Comparison of ENCODE assay signal across 22 mouse cellular contexts in genomic region chr7:111566838-111567237, GRCm38 (mm10).
DNase-seq lines count a peak whose midpoint lies in the region; ATAC-seq and TF ChIP-seq lines count a peak whose summit lies in the region.
"Had no signal": no experiment of that assay in that cellular context is flagged by ENCODE, and none has a peak within 500 bp of the region (broad histone marks: within the 10 kb centered on the region; RNA-seq: fewer than 3 reads in every experiment).

No protein-coding gene starts in this region.

- no peak overlapping the region for H3K9ac ChIP-seq in kidney, embryonic 15.5 days
- no peak overlapping the region for H3K9ac ChIP-seq in kidney, embryonic 14.5 days (ENCODE audit: low read depth, low read length)
- H3K9ac ChIP-seq in kidney, embryonic 16.5 days (replicated peaks; ENCODE audit: low read length) = no peak overlapping the region
- H3K9ac ChIP-seq: embryonic facial prominence, embryonic 13.5 days; embryonic facial prominence, embryonic 15.5 days; forebrain, embryonic 12.5 days had no signal

- H3K4me3 ChIP-seq in kidney, adult 2 months (ENCODE audit: insufficient read depth, low read depth, low read length) = no peak overlapping the region
- H3K4me3 ChIP-seq in kidney, embryonic 15.5 days (replicated peaks) = no peak overlapping the region
- no peak overlapping the region for H3K4me3 ChIP-seq in kidney, embryonic 14.5 days (ENCODE audit: low read length)
- no peak overlapping the region for H3K4me3 ChIP-seq in kidney, embryonic 16.5 days (ENCODE audit: low read length)
- H3K4me3 ChIP-seq: embryonic facial prominence, embryonic 13.5 days; embryonic facial prominence, embryonic 15.5 days; erythroblast, embryonic 14.5 days; forebrain, embryonic 10.5 days; forebrain, embryonic 12.5 days had no signal

- ATAC-seq in kidney, embryonic 15.5 days (replicated peaks; ENCODE audit: low FRiP score) = no peak
- ATAC-seq in kidney, embryonic 14.5 days (ENCODE audit: low FRiP score, low TSS enrichment) = no peak
- no peak for ATAC-seq in kidney, embryonic 16.5 days (ENCODE audit: low FRiP score, low TSS enrichment)
- ATAC-seq: forebrain, embryonic 14.5 days had no signal

- no peak overlapping the region for H3K4me2 ChIP-seq in kidney, embryonic 15.5 days
- no peak overlapping the region for H3K4me2 ChIP-seq in kidney, embryonic 14.5 days (replicated peaks; ENCODE audit: low read depth, low read length)
- no peak overlapping the region for H3K4me2 ChIP-seq in kidney, embryonic 16.5 days (replicated peaks; ENCODE audit: low read depth, low read length)
- H3K4me2 ChIP-seq: embryonic facial prominence, embryonic 13.5 days; embryonic facial prominence, embryonic 15.5 days; forebrain, embryonic 12.5 days had no signal

- TF ChIP-seq POLR2A in kidney, adult 2 months (IDR thresholded peaks at IDR 0.05; ENCODE audit: low read depth, low read length) = no peak

- no peaks in the 10 kb centered on the region for H3K36me3 ChIP-seq in kidney, adult 2 months (ENCODE audit: control insufficient read depth, insufficient read depth, low read length)
- H3K36me3 ChIP-seq in kidney, embryonic 15.5 days = no peaks in the 10 kb centered on the region
- H3K36me3 ChIP-seq in kidney, embryonic 14.5 days (ENCODE audit: control insufficient read depth, insufficient read depth, low read length) = no peaks in the 10 kb centered on the region
- no peaks in the 10 kb centered on the region for H3K36me3 ChIP-seq in kidney, embryonic 16.5 days (ENCODE audit: insufficient read depth, low read length)
- H3K36me3 ChIP-seq: embryonic facial prominence, embryonic 13.5 days; embryonic facial prominence, embryonic 15.5 days; forebrain, embryonic 10.5 days; forebrain, embryonic 12.5 days had no signal

- peaks cover 10% of the 10 kb centered on the region; the same call in 1 of the 2 replicates for H3K9me3 ChIP-seq in kidney, embryonic 15.5 days (replicated peaks)
- peaks cover 3% of the 10 kb centered on the region; the same call in 1 of the 2 replicates for H3K9me3 ChIP-seq in kidney, embryonic 14.5 days (ENCODE audit: control insufficient read depth, low read length)
- H3K9me3 ChIP-seq in kidney, embryonic 16.5 days (ENCODE audit: low read length) = no peaks in the 10 kb centered on the region
- H3K9me3 ChIP-seq: embryonic facial prominence, embryonic 15.5 days; forebrain, embryonic 10.5 days; forebrain, embryonic 12.5 days had no signal

- TF ChIP-seq CTCF in kidney, adult 2 months (conservative IDR thresholded peaks at IDR 0.05; ENCODE audit: insufficient read depth, insufficient read length, low read depth, low read length) = no peak

- no peaks in the 10 kb centered on the region for H3K27me3 ChIP-seq in kidney, adult 2 months (replicated peaks; ENCODE audit: control insufficient read depth, insufficient read depth, low read length)
- H3K27me3 ChIP-seq in kidney, embryonic 15.5 days = no peaks in the 10 kb centered on the region
- H3K27me3 ChIP-seq in kidney, embryonic 14.5 days (ENCODE audit: control insufficient read depth, insufficient read depth, low read length) = no peaks in the 10 kb centered on the region
- H3K27me3 ChIP-seq in kidney, embryonic 16.5 days (ENCODE audit: insufficient read depth, low read length) = no peaks in the 10 kb centered on the region
- H3K27me3 ChIP-seq: embryonic facial prominence, embryonic 13.5 days; embryonic facial prominence, embryonic 15.5 days; forebrain, embryonic 12.5 days had no signal

- H3K4me1 ChIP-seq in kidney, adult 2 months (ENCODE audit: control insufficient read depth, insufficient read depth, low read length) = peaks cover 12% of the 10 kb centered on the region; the same call in 1 of the 2 replicates
- H3K4me1 ChIP-seq in kidney, embryonic 15.5 days = no peaks in the 10 kb centered on the region
- H3K4me1 ChIP-seq in kidney, embryonic 14.5 days (ENCODE audit: control insufficient read depth, insufficient read depth, low read length) = no peaks in the 10 kb centered on the region
- 0 out of 2 replicates have a peak, but pooled peaks cover 2% of the 10 kb centered on the region for H3K4me1 ChIP-seq in kidney, embryonic 16.5 days (ENCODE audit: insufficient read depth, low read length)
- H3K4me1 ChIP-seq: embryonic facial prominence, embryonic 13.5 days; embryonic facial prominence, embryonic 15.5 days; forebrain, embryonic 10.5 days had no signal

- peak; percentile 79 for DNase-seq in kidney, adult 2 months
- peak; percentile 66 for DNase-seq in kidney, adult 9 months
- peak; percentile 42 to 46 for DNase-seq in kidney, postnatal 36 days
- DNase-seq: adrenal gland, adult 2 months; adrenal gland, postnatal 10 days; adrenal gland, postnatal 25 days; cerebellum, adult 11 months; cerebellum, adult 18-20 months; cerebellum, adult 8-10 months; cerebellum, adult 9-11 months; cerebellum, postnatal 14 days; cerebellum, postnatal 36 days; embryo, embryonic 11 days had no signal

- 48% methylated on average over 6 of the region's 6 CpGs for WGBS in kidney, adult 2 months
- WGBS in kidney, embryonic 15.5 days = 66% methylated on average over 6 of the region's 6 CpGs
- WGBS in kidney, embryonic 14.5 days = 63% methylated on average over 6 of the region's 6 CpGs
- WGBS in kidney, embryonic 16.5 days = 65% methylated on average over 6 of the region's 6 CpGs

- H3K27ac ChIP-seq in kidney, adult 2 months (ENCODE audit: insufficient read depth, low read depth, low read length) = no peak overlapping the region
- H3K27ac ChIP-seq in kidney, embryonic 15.5 days = no peak overlapping the region
- no peak overlapping the region for H3K27ac ChIP-seq in kidney, embryonic 14.5 days (ENCODE audit: low read depth, low read length)
- H3K27ac ChIP-seq in kidney, embryonic 16.5 days (ENCODE audit: low read length) = no peak overlapping the region
- H3K27ac ChIP-seq: embryonic facial prominence, embryonic 13.5 days; embryonic facial prominence, embryonic 15.5 days; forebrain, embryonic 10.5 days; forebrain, embryonic 12.5 days had no signal
